Mouse (Mus musculus) myocyte (in vitro differentiated cells): ENCODE data around the gene Ndufa6. TPM values are rescaled to one million over a fixed set of nuclear protein-coding genes. Genes with fewer than 3 reads are reported as not detected.
"Not testable (repeated sequence)": the region's sequence is repeated elsewhere in the genome, so short reads cannot be mapped to it uniquely, and the experiment has no call there.

Source experiments
- H3K27me3 ChIP-seq: one replicate; pipeline ENCODE4 v1.6.1; 2011; ENCODE audit not compliant: control insufficient read depth, insufficient read depth, insufficient read length
- H3K36me3 ChIP-seq: one replicate; pipeline ENCODE4 v1.6.1; 2011; ENCODE audit not compliant: control insufficient read depth, insufficient read depth
- H3K4me2 ChIP-seq: one replicate; pipeline ENCODE4 v1.6.1; 2011; ENCODE audit warnings: low read depth, control low read depth
- H3K4me3 ChIP-seq: one replicate; pipeline ENCODE4 v1.5.1; 2011; ENCODE audit warnings: mild to moderate bottlenecking, control low read depth, moderate library complexity
- H3K79me2 ChIP-seq: one replicate; pipeline ENCODE4 v1.6.1; 2011; ENCODE audit not compliant: control insufficient read depth, insufficient read depth
- H3ac ChIP-seq: one replicate; pipeline ENCODE4 v1.6.1; 2011; ENCODE audit not compliant: control insufficient read depth, insufficient read length
- CEBPB ChIP-seq: IDR thresholded peaks from 2 replicates; pipeline ENCODE4 v1.6.1; 2011; ENCODE audit warnings: mild to moderate bottlenecking, moderate library complexity; ENCODE audit not compliant: poor library complexity, insufficient read depth, severe bottlenecking
- E2F4 ChIP-seq: IDR thresholded peaks from one replicate; pipeline ENCODE4 v1.6.1; 2011; ENCODE audit warnings: mild to moderate bottlenecking, control low read depth, moderate library complexity; ENCODE audit not compliant: insufficient read depth
- MAX ChIP-seq: IDR thresholded peaks from one replicate; pipeline ENCODE4 v1.6.1; 2011; ENCODE audit warnings: low read depth, mild to moderate bottlenecking, control low read depth
- MYOD1 ChIP-seq, 3 experiments: IDR thresholded peaks; one replicate each; pipeline ENCODE4 v1.6.1; 2011; ENCODE audit warnings: control low read depth in 2 of 3, low read depth in 2 of 3, mild to moderate bottlenecking in 2 of 3, moderate library complexity in 1 of 3; ENCODE audit not compliant: insufficient read length in 2 of 3, control insufficient read depth in 1 of 3
- MYOG ChIP-seq, 3 experiments: IDR thresholded peaks; one replicate each; pipeline ENCODE4 v1.6.1; 2011; ENCODE audit warnings: control low read depth in 2 of 3, low read depth in 2 of 3, mild to moderate bottlenecking in 2 of 3; ENCODE audit not compliant: insufficient read length in 2 of 3, control insufficient read depth in 1 of 3, insufficient read depth in 1 of 3
- POLR2A ChIP-seq: IDR thresholded peaks from one replicate; pipeline ENCODE4 v1.6.1; 2011; ENCODE audit warnings: low read depth, mild to moderate bottlenecking, control low read depth, moderate library complexity; ENCODE audit not compliant: insufficient read length
- POLR2AphosphoS2 ChIP-seq: IDR thresholded peaks from one replicate; pipeline ENCODE4 v1.6.1; 2011; ENCODE audit warnings: low read depth, control low read depth; ENCODE audit not compliant: insufficient read length
- REST ChIP-seq: IDR thresholded peaks from one replicate; pipeline ENCODE4 v1.6.1; 2011; ENCODE audit warnings: mild to moderate bottlenecking, control low read depth, moderate library complexity; ENCODE audit not compliant: insufficient read depth, insufficient read length
- SRF ChIP-seq: IDR thresholded peaks from one replicate; pipeline ENCODE4 v1.6.1; 2011; ENCODE audit warnings: low read depth; ENCODE audit not compliant: control insufficient read depth, insufficient read length
- TCF12 ChIP-seq: IDR thresholded peaks from one replicate; pipeline ENCODE4 v1.6.1; 2011; ENCODE audit warnings: mild to moderate bottlenecking, control low read depth; ENCODE audit not compliant: poor library complexity, insufficient read depth, severe bottlenecking
- TCF3 ChIP-seq: IDR thresholded peaks from one replicate; pipeline ENCODE4 v1.6.1; 2011; ENCODE audit warnings: low read depth, control low read depth; ENCODE audit not compliant: insufficient read length
- USF1 ChIP-seq: IDR thresholded peaks from one replicate; pipeline ENCODE4 v1.6.1; 2011; ENCODE audit warnings: low read depth, mild to moderate bottlenecking, control low read depth, moderate library complexity
- polyA plus RNA-seq: library from polyadenylated mRNA; unstranded; fragments of >200 nt; fragmentation: generic; extraction: Trizol; gene quantifications from one replicate; pipeline ENCODE4 v1.2.1, GENCODE M21; 2012; ENCODE audit warnings: missing spikeins

The Ndufa6 gene
- polyA plus RNA-seq, 1 experiment, result 517 TPM

DNA sequence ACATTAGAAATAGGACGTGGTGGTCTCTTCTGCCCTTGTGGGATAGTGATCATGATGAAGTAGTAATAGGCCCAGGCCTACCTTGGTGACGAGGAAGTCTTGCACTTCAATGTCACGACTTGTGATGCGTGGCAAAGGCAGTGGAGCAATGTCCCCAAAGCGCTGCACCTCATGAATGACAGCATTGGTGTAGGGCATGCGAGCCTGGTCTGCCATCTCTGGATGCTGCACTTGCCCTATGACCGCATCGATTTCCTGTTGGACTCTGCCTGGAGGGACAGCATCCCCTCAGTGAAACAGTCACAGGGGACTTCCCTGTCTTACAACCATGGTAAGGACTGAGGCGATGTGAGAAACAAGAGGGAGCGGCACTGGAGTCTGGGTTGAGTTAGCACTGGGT is 35.8 kb upstream of the Ndufa6 start:
- H3K4me2 ChIP-seq, H3K79me2 ChIP-seq, H3K36me3 ChIP-seq, H3ac ChIP-seq, H3K4me3 ChIP-seq: not testable (repeated sequence)
- peaks cover 18% of the 10 kb centered on the region for H3K27me3 ChIP-seq

DNA sequence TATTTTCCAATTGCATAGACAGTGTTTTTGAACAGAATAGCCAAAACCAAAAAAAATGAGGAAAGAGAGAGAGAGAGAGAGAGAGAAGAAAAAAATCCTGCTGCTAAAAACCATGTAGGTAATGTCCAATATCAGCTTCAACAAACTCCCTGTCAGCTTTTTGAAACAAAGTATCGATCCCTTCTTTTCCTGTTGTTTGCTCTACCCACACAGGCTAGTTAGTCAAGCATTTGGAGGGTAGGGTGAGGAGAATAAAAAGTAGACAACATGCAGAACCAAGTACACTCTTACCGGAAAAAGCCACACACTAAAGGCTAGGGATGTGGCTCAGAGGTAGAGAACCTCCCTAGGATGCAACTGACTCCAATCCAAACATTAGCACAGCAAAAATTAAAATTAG is 31.6 kb upstream of the Ndufa6 start:
- Histone ChIP-seq H3K79me2 (no peaks in the 10 kb centered on the region), H3K27me3 (peaks cover 18% of the 10 kb centered on the region), H3K36me3 (no peaks in the 10 kb centered on the region), H3K4me2 (no peak overlapping the region), H3ac (no peak overlapping the region), H3K4me3 (no peak overlapping the region)
- no peak for TF ChIP-seq REST
- no peak for TF ChIP-seq CEBPB
- no peak for TF ChIP-seq E2F4
- no peak for TF ChIP-seq MYOD1 (IDR thresholded peaks at IDR 0.05; ENCODE audit: control insufficient read depth in 1 of 3, insufficient read length in 2 of 3, low read depth in 2 of 3)
- no peak for TF ChIP-seq TCF12
- TF ChIP-seq MYOG (IDR thresholded peaks at IDR 0.05; ENCODE audit: control insufficient read depth in 1 of 3, insufficient read depth in 1 of 3, insufficient read length in 2 of 3, low read depth in 2 of 3), result no peak
- TF ChIP-seq POLR2A, result no peak
- no peak for TF ChIP-seq USF1
- no peak for TF ChIP-seq TCF3
- TF ChIP-seq SRF, result no peak
- TF ChIP-seq MAX, result no peak

DNA sequence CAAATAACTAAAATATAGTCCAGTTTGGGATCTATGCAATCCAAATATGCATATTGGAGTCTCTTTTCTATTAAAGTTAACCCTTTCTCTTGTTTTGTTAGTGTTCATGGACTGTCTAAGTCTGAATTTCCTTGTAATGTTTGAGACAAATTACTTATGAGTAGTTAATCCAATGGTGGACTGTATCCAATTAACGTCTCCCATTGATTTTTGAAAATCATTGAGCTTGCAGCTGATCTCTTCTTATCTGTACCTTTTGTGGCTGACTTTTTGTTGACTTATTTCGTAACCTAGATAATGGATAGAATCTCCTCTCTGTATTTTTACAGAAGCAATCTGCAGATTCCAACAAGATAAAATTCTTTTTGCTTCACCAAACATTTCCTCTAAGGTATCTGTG is 28.3 kb upstream of the Ndufa6 start:
- TF ChIP-seq TCF12 (no peak), POLR2A (no peak), USF1 (no peak), MYOD1 (IDR thresholded peaks at IDR 0.05; ENCODE audit: control insufficient read depth in 1 of 3, insufficient read length in 2 of 3, low read depth in 2 of 3) (no peak), CEBPB (no peak), POLR2AphosphoS2 (no peak), E2F4 (no peak), MAX (no peak), MYOG (IDR thresholded peaks at IDR 0.05; ENCODE audit: control insufficient read depth in 1 of 3, insufficient read depth in 1 of 3, insufficient read length in 2 of 3, low read depth in 2 of 3) (no peak), SRF (no peak), TCF3 (no peak), REST (no peak)
- H3K4me3 ChIP-seq, result no peak overlapping the region
- H3K27me3 ChIP-seq, result peaks cover 5% of the 10 kb centered on the region
- H3K4me2 ChIP-seq, result no peak overlapping the region
- no peak overlapping the region for H3ac ChIP-seq
- no peaks in the 10 kb centered on the region for H3K79me2 ChIP-seq
- H3K36me3 ChIP-seq, result no peaks in the 10 kb centered on the region

DNA sequence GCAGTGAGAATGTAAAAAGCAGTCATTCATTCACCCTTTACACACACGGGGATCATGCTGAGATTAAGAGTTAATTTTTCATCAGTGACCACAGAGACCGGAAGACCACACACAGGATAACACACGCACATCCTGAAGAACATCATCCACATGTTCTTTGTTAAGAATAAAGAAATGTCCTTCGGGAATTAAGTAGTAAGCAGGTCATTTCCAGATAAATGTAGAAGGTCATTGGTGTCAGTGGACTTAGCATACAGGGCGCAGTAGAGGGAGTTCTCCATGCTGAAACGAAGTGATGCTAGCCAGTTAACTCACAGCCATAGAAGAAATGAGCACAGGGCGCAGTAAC is 26.6 kb upstream of the Ndufa6 start:
- H3K79me2 ChIP-seq, result no peaks in the 10 kb centered on the region
- H3K27me3 ChIP-seq, result peaks cover 5% of the 10 kb centered on the region
- peak overlapping the region; percentile 36 for H3K4me2 ChIP-seq
- no peaks in the 10 kb centered on the region for H3K36me3 ChIP-seq
- no peak for TF ChIP-seq TCF3
- no peak for TF ChIP-seq POLR2AphosphoS2
- TF ChIP-seq TCF12, result no peak
- TF ChIP-seq SRF, result no peak
- no peak for TF ChIP-seq REST
- no peak for TF ChIP-seq POLR2A
- TF ChIP-seq CEBPB, result no peak
- no peak for TF ChIP-seq E2F4
- TF ChIP-seq MYOG (IDR thresholded peaks at IDR 0.05; ENCODE audit: control insufficient read depth in 1 of 3, insufficient read depth in 1 of 3, insufficient read length in 2 of 3, low read depth in 2 of 3), result no peak
- no peak for TF ChIP-seq MYOD1 (IDR thresholded peaks at IDR 0.05; ENCODE audit: control insufficient read depth in 1 of 3, insufficient read length in 2 of 3, low read depth in 2 of 3)
- TF ChIP-seq USF1, result no peak
- peak overlapping the region; percentile 11 for H3K4me3 ChIP-seq
- H3ac ChIP-seq, result no peak overlapping the region

DNA sequence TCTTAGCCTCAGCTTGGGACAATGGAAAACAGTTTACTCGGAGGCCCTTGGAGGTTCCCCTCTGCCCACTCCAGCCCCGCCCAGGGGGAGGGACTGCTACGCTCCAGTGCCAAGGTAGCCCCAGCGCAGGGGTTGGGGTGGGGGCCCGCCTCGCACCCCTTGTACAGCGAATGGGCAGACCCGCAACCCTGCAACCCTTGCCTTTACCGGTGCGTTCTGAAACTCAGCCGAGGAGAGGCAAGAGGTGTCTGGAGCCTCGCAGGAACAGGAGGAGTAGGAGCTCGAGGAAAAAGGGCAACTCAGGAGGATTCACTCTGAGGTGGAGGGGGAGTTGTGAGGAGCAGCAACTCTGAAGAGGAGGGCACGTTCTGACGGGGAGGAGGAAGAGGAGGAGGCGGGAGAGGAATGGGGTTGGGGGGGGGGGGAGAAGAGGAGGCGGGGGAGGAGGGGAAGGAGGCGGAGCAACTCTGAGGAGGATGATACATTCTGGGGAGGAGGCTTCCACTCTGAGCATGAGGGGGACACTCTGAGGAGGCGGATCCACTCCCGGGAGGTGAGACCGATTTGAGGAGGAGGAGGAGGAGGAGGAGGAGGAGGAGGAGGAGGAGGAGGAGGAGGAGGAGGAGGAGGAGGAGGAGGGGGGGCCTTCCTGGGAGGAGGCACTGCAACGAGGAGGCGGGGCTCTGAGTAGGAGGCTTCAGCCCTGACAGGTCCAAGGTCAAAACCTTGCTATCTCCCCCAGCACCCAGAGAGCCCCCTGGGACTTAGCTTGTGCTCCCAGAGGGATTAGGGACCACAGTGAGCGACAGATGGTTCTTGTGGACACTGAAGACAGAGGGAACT is 26.0 kb upstream of the Ndufa6 start, which contains the start of gene Cyp2d22:
Cyp2d22 (minus strand) TSS at position 390 of the 843 bp plus-strand sequence.
- Histone ChIP-seq H3K4me3 (peak within 1 kb of the TSS; percentile 11), H3K4me2 (peak within 1 kb of the TSS; percentile 43)

More for the DNA sequence above, 26.0 kb upstream of the Ndufa6 start, which contains the start of gene Cyp2d22:
- Histone ChIP-seq H3K79me2 (no peaks in the 10 kb centered on the region), H3K36me3 (no peaks in the 10 kb centered on the region), H3K27me3 (peaks cover 2% of the 10 kb centered on the region), H3ac (no peak within 1 kb of the TSS)
- TF ChIP-seq USF1 (no peak), MYOD1 (IDR thresholded peaks at IDR 0.05; ENCODE audit: control insufficient read depth in 1 of 3, insufficient read length in 2 of 3, low read depth in 2 of 3) (no peak), SRF (no peak), E2F4 (no peak), MAX (no peak)
